Mouse (Mus musculus) neutrophil, adult 5-6 weeks (primary cell): ENCODE results near the gene 4921507P07Rik. TPM values are rescaled to one million over a fixed set of nuclear protein-coding genes. Genes with fewer than 3 reads are reported as not detected.

Experiments used
- ATAC-seq: fragments of 151-379, 151-347 bp; 2 replicates; pipeline ENCODE4 v1.8.0; 2017; ENCODE audit warnings: mild to moderate bottlenecking, moderate TSS enrichment; ENCODE audit not compliant: insufficient number of reproducible peaks, poor library complexity, low FRiP score, severe bottlenecking; ENCODE audit errors: extremely low read depth
- total RNA-seq: library from RNA; stranded (forward); fragments of 200-1000 nt; gene quantifications from 2 replicates; pipeline ENCODE4 v1.2.3, GENCODE M21; 2017

4921507P07Rik gene
- total RNA-seq, 1 experiment from 2014 or later = 0.35 TPM

GRCm38 (mm10) chr6:50524261-50524896, 72.1 kb downstream of the 4921507P07Rik start:
- no peak for ATAC-seq

Other genes with a start within 250 kb of the 4921507P07Rik start
- gene Osbpl3, start 140.4 kb downstream of the 4921507P07Rik start, total RNA-seq = 2.7 and 4.9 TPM in 2 replicates
- gene Cycs, start 30.1 kb downstream of the 4921507P07Rik start, total RNA-seq = 44.1 and 49.5 TPM in 2 replicates
- gene Npvf, start 57.8 kb upstream of the 4921507P07Rik start, total RNA-seq = not detected in 2 replicates